Mouse (Mus musculus): ENCODE measurements around the gene Tbccd1.
"Not testable (repeated sequence)": the region's sequence is repeated elsewhere in the genome, so short reads cannot be mapped to it uniquely, and the experiment has no call there.

The Tbccd1 gene

GRCm38 (mm10) chr16:22782686-22783085, 74.8 kb downstream of the Tbccd1 start:
- DNase-seq (ENCODE audit: low read depth, low spot score), result peak; percentile 78

GRCm38 (mm10) chr16:22779228-22779835, 78.1 kb downstream of the Tbccd1 start:
- no peak for DNase-seq (ENCODE audit: low read depth, low spot score)

DNA sequence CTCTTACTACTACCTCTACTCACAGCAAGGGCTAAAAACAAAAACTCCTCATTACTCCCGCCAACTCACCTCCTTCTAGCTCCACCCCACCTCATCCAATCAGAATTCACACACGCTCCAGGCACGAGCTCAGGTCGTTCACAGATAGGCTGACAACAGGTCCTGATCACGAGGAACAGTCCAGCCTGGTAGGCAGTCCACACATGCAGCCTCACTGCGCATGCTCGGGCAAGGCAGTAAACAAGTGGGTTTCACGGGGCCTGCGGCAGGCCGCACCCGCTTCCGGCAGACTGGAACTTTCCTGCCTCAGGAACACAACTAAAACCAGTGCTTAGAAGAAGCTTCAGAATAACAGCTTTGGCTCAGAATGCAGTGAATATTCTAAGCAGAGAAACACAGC, 79.2 kb downstream of the Tbccd1 start:
- DNase-seq (ENCODE audit: low read depth, low spot score), result not testable (repeated sequence)

DNA sequence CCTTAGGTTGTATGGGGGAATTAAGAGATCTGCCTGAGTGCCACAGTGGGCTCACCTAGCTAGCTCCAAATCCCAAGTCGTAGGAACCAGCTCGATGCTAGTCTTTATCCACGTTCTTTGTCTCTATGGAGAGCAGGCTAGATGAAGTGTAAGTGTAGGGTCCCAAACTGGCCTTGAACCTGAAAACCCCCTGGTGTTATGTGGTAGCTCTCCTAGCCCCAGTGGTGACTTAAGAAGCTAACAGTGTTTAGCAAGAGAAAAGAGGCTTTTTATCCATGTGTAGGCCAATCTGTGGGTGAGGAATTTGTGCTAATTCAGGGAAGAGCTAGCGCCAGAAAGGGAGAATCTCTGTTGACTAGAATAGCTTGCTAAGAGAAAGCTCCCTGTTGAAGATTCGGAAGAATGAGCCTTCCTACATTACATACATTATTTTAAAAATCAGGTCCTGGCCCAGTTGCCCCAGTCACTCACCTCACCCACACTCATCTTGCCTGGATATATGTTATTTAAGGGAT, 81.9 kb downstream of the Tbccd1 start:
- no peak for DNase-seq (ENCODE audit: low read depth, low spot score)

DNA sequence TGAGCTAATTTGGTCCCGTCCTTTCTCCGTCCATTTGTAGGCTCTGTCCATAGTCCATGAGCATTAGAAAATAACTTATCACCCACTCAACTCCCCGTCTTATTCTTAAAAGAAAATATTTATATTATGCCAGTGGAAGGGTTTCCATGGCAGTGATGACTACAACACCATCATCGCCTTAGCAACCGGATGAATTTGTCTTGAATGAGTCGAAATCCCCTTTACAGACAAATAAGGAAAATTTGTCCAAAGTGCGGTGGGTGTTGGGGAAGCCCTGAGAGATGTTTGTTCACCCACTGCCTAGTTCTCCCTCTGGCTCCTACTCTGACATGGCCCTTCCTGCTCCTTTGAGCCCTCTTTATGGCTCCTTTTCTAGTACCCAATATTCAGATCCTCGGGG, 88.8 kb downstream of the Tbccd1 start:
- no peak for DNase-seq (ENCODE audit: low read depth, low spot score)

- peak; percentile 33 for DNase-seq (ENCODE audit: low read depth, low spot score)
Observed at GRCm38 (mm10) chr16:22767405-22767804, 90.1 kb downstream of the Tbccd1 start.

DNA sequence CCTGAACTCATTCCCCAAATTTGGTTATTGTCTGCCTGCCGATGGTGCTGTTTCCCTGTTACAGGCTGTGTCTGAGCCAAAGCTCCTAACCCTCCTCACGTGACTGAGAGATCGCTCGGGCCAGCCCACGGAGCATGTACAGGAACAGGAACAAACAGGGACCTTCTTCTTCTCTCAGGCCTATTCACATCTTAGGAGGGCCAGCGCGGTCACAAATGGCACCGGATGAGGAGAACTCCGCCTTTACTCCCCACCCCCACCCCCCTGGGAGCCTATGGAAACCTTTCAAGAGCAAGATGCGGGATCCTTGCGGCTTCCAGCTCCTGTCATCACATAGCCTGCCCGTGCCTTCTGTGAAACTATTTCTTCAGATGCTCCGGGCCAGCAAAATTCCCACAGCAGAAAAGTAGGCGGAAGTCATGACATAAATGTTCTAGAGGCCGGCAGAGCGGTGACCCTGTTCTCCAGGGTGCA, 90.7 kb downstream of the Tbccd1 start:
- DNase-seq (ENCODE audit: low read depth, low spot score), result no peak

DNA sequence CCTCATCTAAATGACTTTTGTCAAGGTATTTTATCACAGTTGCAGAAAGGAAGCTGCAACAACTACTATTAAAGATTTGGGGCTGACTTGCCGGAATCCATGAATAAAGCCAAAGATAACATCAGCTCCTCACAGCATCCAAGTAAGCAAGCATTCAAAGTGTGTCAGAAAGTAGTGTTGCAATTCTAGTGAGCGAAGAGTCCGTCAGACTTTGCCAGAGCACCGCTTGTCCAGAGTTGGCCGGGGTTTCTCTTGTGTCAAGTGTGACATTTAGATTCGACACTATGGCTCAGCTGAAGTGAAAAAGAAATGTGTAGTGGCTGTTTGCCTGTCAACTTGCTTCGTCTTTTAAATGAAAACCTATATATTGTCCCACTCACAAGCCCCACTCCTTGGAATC, 91.9 kb downstream of the Tbccd1 start:
- no peak for DNase-seq (ENCODE audit: low read depth, low spot score)

All from 3T3-L1 (cell line).